Mouse (Mus musculus): ENCODE measurements around the gene Ick. TPM values are rescaled to one million over a fixed set of nuclear protein-coding genes. Genes with fewer than 3 reads are reported as not detected.

Gene Ick
- total and polyA plus RNA-seq, 3 experiments = 6.1 to 16.1 TPM; not detected in 1

DNA sequence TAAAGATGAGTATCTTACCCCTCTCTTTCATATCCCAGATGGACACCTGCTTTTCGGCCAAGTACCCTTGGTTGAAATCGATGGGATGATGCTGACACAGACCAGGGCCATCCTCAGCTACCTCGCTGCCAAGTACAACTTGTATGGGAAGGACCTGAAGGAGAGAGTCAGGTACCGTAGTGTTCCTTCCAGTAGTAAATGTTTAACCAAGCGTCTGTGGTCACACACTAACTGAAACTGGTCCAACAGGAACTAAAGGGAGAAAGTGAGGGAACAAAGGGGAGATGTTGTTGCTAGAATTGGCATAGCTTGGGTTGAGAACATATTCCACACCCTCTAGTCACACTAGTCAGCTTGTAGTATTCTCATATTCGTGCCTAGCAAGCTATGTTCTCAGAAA is 95.2 kb downstream of the Ick start:
- H3K27ac ChIP-seq (ENCODE audit: control insufficient read depth, low read depth, low read length) = no peak overlapping the region
- no peaks in the 10 kb centered on the region for H3K4me1 ChIP-seq (ENCODE audit: control insufficient read depth in 1 of 2, insufficient read depth in 2 of 2, low read length in 2 of 2)
- no peaks in the 10 kb centered on the region for H3K9me3 ChIP-seq (replicated peaks; ENCODE audit: insufficient read depth, low read length)
- TF ChIP-seq GABPA (IDR thresholded peaks at IDR 0.05; ENCODE audit: low read depth, low read length) (no peak), SIN3A (IDR thresholded peaks at IDR 0.05; ENCODE audit: low read length) (no peak), KAT2A (conservative IDR thresholded peaks at IDR 0.05; ENCODE audit: low read depth, low read length) (no peak), MAZ (IDR thresholded peaks at IDR 0.05; ENCODE audit: low read depth, low read length) (no peak), RAD21 (IDR thresholded peaks at IDR 0.05; ENCODE audit: low read depth, low read length) (no peak), MEF2A (IDR thresholded peaks at IDR 0.05; ENCODE audit: extremely low read depth, insufficient replicate concordance, low read depth, low read length, poor library complexity, severe bottlenecking) (no peak), CTCF (IDR thresholded peaks at IDR 0.05 in 2 of 3, conservative IDR thresholded peaks at IDR 0.05 in 1 of 3; ENCODE audit: control insufficient read depth in 1 of 3, insufficient read depth in 1 of 3, low read depth in 2 of 3, low read length in 3 of 3, poor library complexity in 1 of 3, severe bottlenecking in 1 of 3) (no peak), TAL1 (IDR thresholded peaks at IDR 0.05; ENCODE audit: low read length) (no peak)
- no peaks in the 10 kb centered on the region for H3K27me3 ChIP-seq (ENCODE audit: control insufficient read depth in 1 of 2, insufficient read depth in 2 of 2, low read length in 2 of 2)
- no peak overlapping the region for H3K9ac ChIP-seq (ENCODE audit: control insufficient read depth, low read depth, low read length, poor library complexity, severe bottlenecking)
- H3K36me3 ChIP-seq (ENCODE audit: control insufficient read depth in 1 of 2, insufficient read depth in 2 of 2, low read length in 2 of 2) = no peaks in the 10 kb centered on the region; a peak in 1 of 4 replicates
- no peak overlapping the region for H3K4me3 ChIP-seq (ENCODE audit: control insufficient read depth in 1 of 2, insufficient read depth in 1 of 2, low read depth in 2 of 2, low read length in 2 of 2)
- no peak for DNase-seq (ENCODE audit: low read depth, low spot score)
- no peaks in the 10 kb centered on the region for H3K79me2 ChIP-seq (ENCODE audit: control insufficient read depth, insufficient read depth, low read length, poor library complexity)

DNA sequence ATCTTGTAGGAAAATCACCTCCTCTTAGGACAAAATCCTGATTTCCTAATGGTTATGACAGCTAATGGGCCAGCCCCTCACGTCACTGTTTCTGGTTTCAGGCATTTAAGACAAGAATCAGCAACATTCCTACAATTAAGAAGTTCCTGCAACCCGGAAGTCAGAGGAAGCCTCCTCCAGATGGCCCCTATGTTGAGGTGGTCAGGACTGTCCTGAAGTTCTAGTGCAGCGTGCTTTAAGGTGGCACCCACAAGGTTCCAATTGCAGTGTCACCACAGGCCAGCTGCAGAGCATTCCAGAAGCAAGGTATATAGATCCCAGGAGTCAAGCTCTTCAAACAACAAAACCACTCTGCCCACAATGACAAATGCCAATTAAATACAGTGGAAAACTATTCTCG is 100.0 kb downstream of the Ick start:
- DNase-seq (ENCODE audit: low read depth, low spot score) = no peak
- Histone ChIP-seq H3K4me1 (ENCODE audit: control insufficient read depth in 1 of 2, insufficient read depth in 2 of 2, low read length in 2 of 2) (peaks cover 5 to 11% of the 10 kb centered on the region in 2 experiments), H3K4me3 (ENCODE audit: control insufficient read depth in 1 of 2, insufficient read depth in 1 of 2, low read depth in 2 of 2, low read length in 2 of 2) (no peak overlapping the region), H3K9me3 (replicated peaks; ENCODE audit: insufficient read depth, low read length) (no peaks in the 10 kb centered on the region), H3K36me3 (ENCODE audit: control insufficient read depth in 1 of 2, insufficient read depth in 2 of 2, low read length in 2 of 2) (peaks cover 0 to 6% of the 10 kb centered on the region in 2 experiments; a peak in 2 of 4 replicates), H3K27ac (ENCODE audit: control insufficient read depth, low read depth, low read length) (no peak overlapping the region), H3K79me2 (ENCODE audit: control insufficient read depth, insufficient read depth, low read length, poor library complexity) (no peaks in the 10 kb centered on the region), H3K27me3 (ENCODE audit: control insufficient read depth in 1 of 2, insufficient read depth in 2 of 2, low read length in 2 of 2) (no peaks in the 10 kb centered on the region), H3K9ac (ENCODE audit: control insufficient read depth, low read depth, low read length, poor library complexity, severe bottlenecking) (no peak overlapping the region)
- no peak for TF ChIP-seq NRF1 (IDR thresholded peaks at IDR 0.05; ENCODE audit: insufficient read depth, low read depth, low read length, poor library complexity, severe bottlenecking)

DNA sequence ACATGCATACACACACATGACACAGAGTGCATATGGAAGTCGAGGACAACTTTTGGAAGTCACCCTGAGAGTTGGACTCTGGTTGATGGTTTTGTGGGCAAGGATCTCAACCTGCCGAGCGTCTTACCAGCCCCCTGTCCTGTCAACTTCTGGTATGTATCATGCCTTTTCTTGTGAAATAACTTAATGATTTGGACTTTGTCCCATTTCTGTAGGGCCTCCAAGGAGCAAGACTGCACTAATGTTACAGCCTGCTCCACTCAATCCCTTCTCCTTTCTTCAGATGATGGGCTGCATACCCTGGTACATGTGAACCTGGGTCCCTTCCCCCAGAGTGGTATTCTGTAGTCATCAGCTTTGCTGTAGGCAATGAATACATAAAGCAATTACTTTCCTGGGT is 101.1 kb downstream of the Ick start:
- no peak overlapping the region for H3K9ac ChIP-seq (ENCODE audit: control insufficient read depth, low read depth, low read length, poor library complexity, severe bottlenecking)
- peaks cover 5 to 11% of the 10 kb centered on the region in 2 experiments for H3K4me1 ChIP-seq (ENCODE audit: control insufficient read depth in 1 of 2, insufficient read depth in 2 of 2, low read length in 2 of 2)
- no peaks in the 10 kb centered on the region for H3K9me3 ChIP-seq (replicated peaks; ENCODE audit: insufficient read depth, low read length)
- H3K36me3 ChIP-seq (ENCODE audit: control insufficient read depth in 1 of 2, insufficient read depth in 2 of 2, low read length in 2 of 2) = peaks cover 0 to 6% of the 10 kb centered on the region in 2 experiments; a peak in 2 of 4 replicates
- no peaks in the 10 kb centered on the region for H3K79me2 ChIP-seq (ENCODE audit: control insufficient read depth, insufficient read depth, low read length, poor library complexity)
- no peak overlapping the region for H3K27ac ChIP-seq (ENCODE audit: control insufficient read depth, low read depth, low read length)
- H3K4me3 ChIP-seq (ENCODE audit: control insufficient read depth in 1 of 2, insufficient read depth in 1 of 2, low read depth in 2 of 2, low read length in 2 of 2) = no peak overlapping the region
- TF ChIP-seq GABPA (IDR thresholded peaks at IDR 0.05; ENCODE audit: low read depth, low read length) (no peak), ELF1 (IDR thresholded peaks at IDR 0.05; ENCODE audit: low read depth, low read length) (no peak)
- DNase-seq (ENCODE audit: low read depth, low spot score) = no peak
- H3K27me3 ChIP-seq (ENCODE audit: control insufficient read depth in 1 of 2, insufficient read depth in 2 of 2, low read length in 2 of 2) = no peaks in the 10 kb centered on the region

Measured in MEL (cell line).